Mouse (Mus musculus) heart, embryonic 10.5 days (tissue): ENCODE results near the gene Khk. TPM values are rescaled to one million over a fixed set of nuclear protein-coding genes. Genes with fewer than 3 reads are reported as not detected.

ENCODE experiments used
- DNase-seq: peaks from one replicate; pipeline ENCODE4 v3.0.0-alpha.2; 2017; ENCODE audit warnings: low spot score
- H3K27ac ChIP-seq: fragments of 300-500 bp; sonication (generic); 2 replicates; pipeline ENCODE4 v1.5.1; 2016; ENCODE audit warnings: mild to moderate bottlenecking
- H3K27me3 ChIP-seq: fragments of 300-500 bp; sonication (generic); 2 replicates; pipeline ENCODE4 v1.6.1; 2016; ENCODE audit warnings: mild to moderate bottlenecking; ENCODE audit not compliant: poor library complexity, insufficient read depth, severe bottlenecking
- H3K36me3 ChIP-seq: fragments of 300-500 bp; sonication (generic); 2 replicates; pipeline ENCODE4 v1.6.1; 2016; ENCODE audit warnings: mild to moderate bottlenecking, moderate library complexity
- H3K4me1 ChIP-seq: fragments of 300-500 bp; sonication (generic); 2 replicates; pipeline ENCODE4 v1.6.1; 2016; ENCODE audit warnings: mild to moderate bottlenecking
- H3K4me3 ChIP-seq: fragments of 300-500 bp; sonication (generic); 2 replicates; pipeline ENCODE4 v1.5.1; 2016; ENCODE audit warnings: mild to moderate bottlenecking, moderate library complexity
- H3K9me3 ChIP-seq: fragments of 300-500 bp; sonication (generic); 2 replicates; pipeline ENCODE4 v1.6.1; 2016; ENCODE audit warnings: mild to moderate bottlenecking, moderate library complexity
- WGBS: fragments of 180-500 bp; shearing (Covaris S2); methylation state at CpG from one replicate; pipeline ENCODE4 v1.1.7; 2016; 5-methylcytosine and 5-hydroxymethylcytosine counted together
- polyA plus RNA-seq: library from polyadenylated mRNA; unstranded; fragments of >200 nt; fragmentation: Nextera tagmentation; extraction: Ambion mirVana; gene quantifications from 2 replicates; pipeline ENCODE4 v1.2.1, GENCODE M21; 2016

Khk gene
- polyA plus RNA-seq, 1 experiment from 2014 or later: 14.5 TPM

- no peaks in the 10 kb centered on the region for H3K9me3 ChIP-seq
- peaks cover 16% of the 10 kb centered on the region for H3K4me1 ChIP-seq
- H3K4me3 ChIP-seq: no peak overlapping the region
- peaks cover 41% of the 10 kb centered on the region for H3K36me3 ChIP-seq
- 0 out of 2 replicates have a peak, but pooled peaks cover 2% of the 10 kb centered on the region for H3K27me3 ChIP-seq
- 80% methylated on average over 2 of the region's 2 CpGs for WGBS
- H3K27ac ChIP-seq: no peak overlapping the region
- DNase-seq: no peak
Observed at GRCm38 (mm10) chr5:30950922-30951321, 29.7 kb downstream of the Khk start.

GRCm38 (mm10) chr5:30951706-30952105 is 30.5 kb downstream of the Khk start:
- Histone ChIP-seq H3K4me1 (peaks cover 16% of the 10 kb centered on the region), H3K27me3 (no peaks in the 10 kb centered on the region), H3K36me3 (peaks cover 44% of the 10 kb centered on the region), H3K4me3 (no peak overlapping the region), H3K27ac (no peak overlapping the region), H3K9me3 (no peaks in the 10 kb centered on the region)
- WGBS: 87% methylated on average over 6 of the region's 6 CpGs
- DNase-seq: no peak

- H3K27me3 ChIP-seq: no peaks in the 10 kb centered on the region
- no peak for DNase-seq
- no peak overlapping the region for H3K27ac ChIP-seq
- 88% methylated on average over 5 of the region's 5 CpGs for WGBS
- peaks cover 47% of the 10 kb centered on the region for H3K36me3 ChIP-seq
- H3K4me3 ChIP-seq: no peak overlapping the region
- H3K4me1 ChIP-seq: peaks cover 17% of the 10 kb centered on the region
- no peaks in the 10 kb centered on the region for H3K9me3 ChIP-seq
Observed at GRCm38 (mm10) chr5:30952551-30952950, 31.3 kb downstream of the Khk start.

- DNase-seq: no peak
- peaks cover 27% of the 10 kb centered on the region for H3K4me1 ChIP-seq
- no peak overlapping the region for H3K27ac ChIP-seq
- H3K9me3 ChIP-seq: no peaks in the 10 kb centered on the region
- WGBS: 96% methylated on average over 6 of the region's 6 CpGs
- peaks cover 60% of the 10 kb centered on the region for H3K36me3 ChIP-seq
- H3K27me3 ChIP-seq: no peaks in the 10 kb centered on the region
- no peak overlapping the region for H3K4me3 ChIP-seq
Observed at GRCm38 (mm10) chr5:30954065-30954464, 32.8 kb downstream of the Khk start.

- WGBS: 94% methylated on average over 9 of the region's 9 CpGs
- Histone ChIP-seq H3K4me3 (no peak overlapping the region), H3K4me1 (peaks cover 28% of the 10 kb centered on the region), H3K27me3 (no peaks in the 10 kb centered on the region), H3K27ac (no peak overlapping the region), H3K36me3 (peaks cover 60% of the 10 kb centered on the region), H3K9me3 (no peaks in the 10 kb centered on the region)
- DNase-seq: no peak
Observed at GRCm38 (mm10) chr5:30954556-30954955, 33.3 kb downstream of the Khk start.

- H3K27me3 ChIP-seq: no peaks in the 10 kb centered on the region
- peaks cover 60% of the 10 kb centered on the region for H3K36me3 ChIP-seq
- peaks cover 23% of the 10 kb centered on the region for H3K4me1 ChIP-seq
- H3K4me3 ChIP-seq: no peak overlapping the region
- H3K27ac ChIP-seq: no peak overlapping the region
- H3K9me3 ChIP-seq: no peaks in the 10 kb centered on the region
- DNase-seq: no peak
- WGBS: 89% methylated on average over 6 of the region's 6 CpGs
Observed at GRCm38 (mm10) chr5:30955751-30956150, 34.5 kb downstream of the Khk start.

- H3K36me3 ChIP-seq: peaks cover 49% of the 10 kb centered on the region
Observed at GRCm38 (mm10) chr5:30957891-30958290, 36.7 kb downstream of the Khk start.

GRCm38 (mm10) chr5:30959198-30959854 is 38.1 kb downstream of the Khk start:
- 38% methylated on average over 19 of the region's 19 CpGs for WGBS
- Histone ChIP-seq H3K9me3 (no peaks in the 10 kb centered on the region), H3K4me1 (peaks cover 23% of the 10 kb centered on the region), H3K4me3 (peak overlapping the region; percentile 89), H3K27me3 (no peaks in the 10 kb centered on the region), H3K36me3 (peaks cover 34% of the 10 kb centered on the region), H3K27ac (peak overlapping the region; percentile 93)
- DNase-seq: no peak

More at GRCm38 (mm10) chr5:30957891-30958290, 36.7 kb downstream of the Khk start:
- no peak overlapping the region; the same call in 1 of the 2 replicates for H3K4me3 ChIP-seq
- no peak overlapping the region for H3K27ac ChIP-seq
- no peaks in the 10 kb centered on the region for H3K27me3 ChIP-seq
- peaks cover 23% of the 10 kb centered on the region for H3K4me1 ChIP-seq
- no peak for DNase-seq
- H3K9me3 ChIP-seq: no peaks in the 10 kb centered on the region
- 91% methylated on average over 6 of the region's 6 CpGs for WGBS

- Histone ChIP-seq H3K4me1 (peaks cover 23% of the 10 kb centered on the region), H3K27ac (peak within 1 kb of the TSS; percentile 93), H3K36me3 (peaks cover 27% of the 10 kb centered on the region), H3K27me3 (no peaks in the 10 kb centered on the region), H3K4me3 (peak within 1 kb of the TSS; percentile 89), H3K9me3 (no peaks in the 10 kb centered on the region)
- peak; percentile 99 for DNase-seq
- WGBS: under 1% methylated on average over 56 of the region's 56 CpGs
Observed at GRCm38 (mm10) chr5:30959966-30960501, 38.8 kb downstream of the Khk start, which contains the start of gene Preb. Gene Preb, minus strand, starts transcription at chr5:30960361.

- 82% methylated on average over 2 of the region's 2 CpGs for WGBS
- DNase-seq: no peak
- Histone ChIP-seq H3K4me1 (peaks cover 23% of the 10 kb centered on the region), H3K36me3 (peaks cover 20% of the 10 kb centered on the region), H3K9me3 (no peaks in the 10 kb centered on the region), H3K27me3 (peaks cover 3% of the 10 kb centered on the region; the same call in 1 of the 2 replicates), H3K4me3 (peak overlapping the region; percentile 89), H3K27ac (peak overlapping the region; percentile 93; the same call in 1 of the 2 replicates)
Observed at GRCm38 (mm10) chr5:30960814-30961213, 39.6 kb downstream of the Khk start.

GRCm38 (mm10) chr5:30961545-30962505 is 40.6 kb downstream of the Khk start:
- Histone ChIP-seq H3K27ac (no peak overlapping the region), H3K9me3 (no peaks in the 10 kb centered on the region), H3K27me3 (peaks cover 8% of the 10 kb centered on the region; the same call in 1 of the 2 replicates), H3K4me1 (peaks cover 23% of the 10 kb centered on the region), H3K36me3 (peaks cover 16% of the 10 kb centered on the region), H3K4me3 (no peak overlapping the region)
- DNase-seq: no peak
- 58% methylated on average over 10 of the region's 10 CpGs for WGBS

GRCm38 (mm10) chr5:30963916-30964315 is 42.7 kb downstream of the Khk start:
- Histone ChIP-seq H3K4me3 (no peak overlapping the region), H3K4me1 (peaks cover 8% of the 10 kb centered on the region), H3K27me3 (peaks cover 15% of the 10 kb centered on the region; the same call in 1 of the 2 replicates), H3K36me3 (no peaks in the 10 kb centered on the region), H3K9me3 (no peaks in the 10 kb centered on the region), H3K27ac (no peak overlapping the region)
- 75% methylated on average over 3 of the region's 3 CpGs for WGBS
- no peak for DNase-seq
